Mouse (Mus musculus) Muller cell, postnatal 12 days (primary cell): ENCODE results near the gene Zfp873.
"Not testable (repeated sequence)": the region's sequence is repeated elsewhere in the genome, so short reads cannot be mapped to it uniquely, and the experiment has no call there.

Experiments
- DNase-seq: peaks from one replicate; pipeline ENCODE4 v3.0.0-alpha.2; 2015; ENCODE audit errors: inconsistent ontology term

The Zfp873 gene

GRCm38 (mm10) chr10:82047597-82048459 is at the start of gene Zfp873:
Zfp873 (plus strand) TSS chr10:82048123.
- DNase-seq, result peak; percentile 94

- not testable (repeated sequence) for DNase-seq
Observed at GRCm38 (mm10) chr10:82003209-82003608, 44.7 kb upstream of the Zfp873 start.

- not testable (repeated sequence) for DNase-seq
Observed at GRCm38 (mm10) chr10:82004822-82005221, 43.1 kb upstream of the Zfp873 start.

- peak; percentile 79 for DNase-seq
Observed at GRCm38 (mm10) chr10:82042191-82042590, 5.7 kb upstream of the Zfp873 start.

GRCm38 (mm10) chr10:82046603-82047002 is 1.3 kb upstream of the Zfp873 start:
- no peak for DNase-seq

- not testable (repeated sequence) for DNase-seq
Observed at GRCm38 (mm10) chr10:82048460-82048804, 509 bp downstream of the Zfp873 start.

GRCm38 (mm10) chr10:82082728-82083621 is 35.1 kb downstream of the Zfp873 start, which contains the start of gene BC024063:
BC024063 (plus strand) TSS chr10:82083353.
- peak; percentile 89 for DNase-seq

GRCm38 (mm10) chr10:82083622-82083971 is 35.7 kb downstream of the Zfp873 start:
- not testable (repeated sequence) for DNase-seq
